Mouse (Mus musculus) hindbrain, embryonic 12.5 days (tissue): ENCODE data around the gene Mettl7a3. TPM values are rescaled to one million over a fixed set of nuclear protein-coding genes. Genes with fewer than 3 reads are reported as not detected.
"Not testable (repeated sequence)": the region's sequence is repeated elsewhere in the genome, so short reads cannot be mapped to it uniquely, and the experiment has no call there.

Experiments
- ATAC-seq: fragments of 200-750 bp; cut with Nextera tagmentation; 2 replicates; pipeline ENCODE4 v1.8.0; 2017; ENCODE audit warnings: moderate TSS enrichment; ENCODE audit not compliant: low FRiP score
- H3K27ac ChIP-seq: fragments of 300-500 bp; sonication (generic); 2 replicates; pipeline ENCODE4 v1.5.1; 2016; ENCODE audit warnings: mild to moderate bottlenecking
- H3K27me3 ChIP-seq: fragments of 300-500 bp; sonication (generic); 2 replicates; pipeline ENCODE4 v1.6.1; 2016; ENCODE audit warnings: mild to moderate bottlenecking
- H3K36me3 ChIP-seq: fragments of 300-500 bp; sonication (generic); 2 replicates; pipeline ENCODE4 v1.6.1; 2016; ENCODE audit warnings: mild to moderate bottlenecking
- H3K4me1 ChIP-seq: fragments of 300-500 bp; sonication (generic); 2 replicates; pipeline ENCODE4 v1.6.1; 2016
- H3K4me2 ChIP-seq: fragments of 300-500 bp; sonication (generic); replicated peaks from 2 replicates; pipeline ENCODE4 v1.6.1; 2016; ENCODE audit warnings: mild to moderate bottlenecking
- H3K4me3 ChIP-seq: fragments of 300-500 bp; sonication (generic); 2 replicates; pipeline ENCODE4 v1.5.1; 2016; ENCODE audit warnings: mild to moderate bottlenecking
- H3K9ac ChIP-seq: fragments of 300-500 bp; sonication (generic); 2 replicates; pipeline ENCODE4 v1.6.1; 2016; ENCODE audit warnings: mild to moderate bottlenecking, moderate library complexity
- H3K9me3 ChIP-seq: fragments of 300-500 bp; sonication (generic); replicated peaks from 2 replicates; pipeline ENCODE4 v1.6.1; 2016; ENCODE audit warnings: mild to moderate bottlenecking
- WGBS: fragments of 180-500 bp; shearing (Covaris S2); methylation state at CpG from one replicate; pipeline ENCODE4 v1.1.7; 2016; 5-methylcytosine and 5-hydroxymethylcytosine counted together
- polyA plus RNA-seq: library from polyadenylated mRNA; unstranded; fragments of >200 nt; fragmentation: Nextera tagmentation; extraction: Ambion mirVana; gene quantifications from 2 replicates; pipeline ENCODE4 v1.2.1, GENCODE M21; 2016

Gene Mettl7a3
- polyA plus RNA-seq, 1 experiment from 2014 or later: 0.17 TPM

GRCm38 (mm10) chr15:100337847-100338246 is 3.1 kb downstream of the Mettl7a3 start:
- not testable (repeated sequence) for H3K27me3 ChIP-seq, H3K4me2 ChIP-seq, H3K4me3 ChIP-seq, H3K9ac ChIP-seq, H3K4me1 ChIP-seq, H3K36me3 ChIP-seq, H3K27ac ChIP-seq, H3K9me3 ChIP-seq, ATAC-seq
- WGBS: 45% methylated on average over 10 of the region's 10 CpGs

GRCm38 (mm10) chr15:100341314-100341980 is 6.7 kb downstream of the Mettl7a3 start:
- not testable (repeated sequence) for H3K4me3 ChIP-seq, H3K36me3 ChIP-seq, H3K4me2 ChIP-seq, H3K27ac ChIP-seq, H3K9ac ChIP-seq, H3K4me1 ChIP-seq, H3K27me3 ChIP-seq, ATAC-seq, H3K9me3 ChIP-seq
- 67% methylated on average over 4 of the region's 5 CpGs for WGBS

- Histone ChIP-seq H3K36me3 (no peaks in the 10 kb centered on the region), H3K9me3 (no peaks in the 10 kb centered on the region), H3K27me3 (no peaks in the 10 kb centered on the region), H3K4me1 (0 out of 2 replicates have a peak, but pooled peaks cover 3% of the 10 kb centered on the region), H3K4me3 (no peak overlapping the region), H3K9ac (no peak overlapping the region), H3K4me2 (no peak overlapping the region), H3K27ac (no peak overlapping the region)
- no peak for ATAC-seq
These were observed 10.8 kb downstream of the Mettl7a3 start for GRCm38 (mm10) chr15:100345484-100345883.

- Histone ChIP-seq H3K27ac (no peak overlapping the region), H3K4me3 (no peak overlapping the region)
These were observed 12.0 kb downstream of the Mettl7a3 start for GRCm38 (mm10) chr15:100346761-100347160.

GRCm38 (mm10) chr15:100349496-100349895 is 14.8 kb downstream of the Mettl7a3 start:
- no peaks in the 10 kb centered on the region for H3K27me3 ChIP-seq
- H3K27ac ChIP-seq: no peak overlapping the region
- 0 out of 2 replicates have a peak, but pooled peaks cover 3% of the 10 kb centered on the region for H3K4me1 ChIP-seq
- H3K4me3 ChIP-seq: no peak overlapping the region
- H3K4me2 ChIP-seq: no peak overlapping the region
- no peak for ATAC-seq
- no peaks in the 10 kb centered on the region for H3K36me3 ChIP-seq
- H3K9ac ChIP-seq: no peak overlapping the region
- no peaks in the 10 kb centered on the region for H3K9me3 ChIP-seq
- WGBS: 55% methylated on average over 2 of the region's 2 CpGs

More at GRCm38 (mm10) chr15:100346761-100347160, 12.0 kb downstream of the Mettl7a3 start:
- H3K4me1 ChIP-seq: 0 out of 2 replicates have a peak, but pooled peaks cover 3% of the 10 kb centered on the region
- H3K9me3 ChIP-seq: no peaks in the 10 kb centered on the region
- WGBS: 77% methylated on average over 14 of the region's 14 CpGs
- H3K9ac ChIP-seq: no peak overlapping the region
- no peaks in the 10 kb centered on the region for H3K27me3 ChIP-seq
- H3K36me3 ChIP-seq: no peaks in the 10 kb centered on the region
- H3K4me2 ChIP-seq: no peak overlapping the region
- no peak for ATAC-seq

GRCm38 (mm10) chr15:100351501-100352060 is 16.9 kb downstream of the Mettl7a3 start:
- Histone ChIP-seq H3K27me3 (no peaks in the 10 kb centered on the region), H3K36me3 (no peaks in the 10 kb centered on the region), H3K4me2 (no peak overlapping the region), H3K9ac (no peak overlapping the region), H3K4me3 (no peak overlapping the region), H3K4me1 (0 out of 2 replicates have a peak, but pooled peaks cover 3% of the 10 kb centered on the region), H3K27ac (no peak overlapping the region), H3K9me3 (no peaks in the 10 kb centered on the region)
- no peak for ATAC-seq
- 79% methylated on average over 6 of the region's 6 CpGs for WGBS

GRCm38 (mm10) chr15:100352711-100353250 is 18.1 kb downstream of the Mettl7a3 start, which contains the start of the genes Methig1 and Mettl7a2:
TSS of gene Methig1 (plus strand) at chr15:100353149.
TSS of gene Mettl7a2 (plus strand) at chr15:100353200.
- H3K36me3 ChIP-seq: no peaks in the 10 kb centered on the region
- no peaks in the 10 kb centered on the region for H3K4me1 ChIP-seq
- H3K4me3 ChIP-seq: no peak within 1 kb of the TSS
- H3K9me3 ChIP-seq: no peaks in the 10 kb centered on the region
- H3K4me2 ChIP-seq: no peak within 1 kb of the TSS
- H3K9ac ChIP-seq: no peak within 1 kb of the TSS
- ATAC-seq: no peak
- H3K27me3 ChIP-seq: no peaks in the 10 kb centered on the region
- WGBS: 74% methylated on average over 10 of the region's 10 CpGs
- no peak within 1 kb of the TSS for H3K27ac ChIP-seq

GRCm38 (mm10) chr15:100353399-100353798 is 18.7 kb downstream of the Mettl7a3 start:
- ATAC-seq, H3K27ac ChIP-seq, H3K4me2 ChIP-seq, H3K9ac ChIP-seq, H3K9me3 ChIP-seq, H3K27me3 ChIP-seq, H3K4me3 ChIP-seq, H3K36me3 ChIP-seq, H3K4me1 ChIP-seq: not testable (repeated sequence)
- WGBS: 84% methylated on average over 12 of the region's 22 CpGs

- Histone ChIP-seq H3K9ac (no peak overlapping the region), H3K4me1 (no peaks in the 10 kb centered on the region), H3K36me3 (no peaks in the 10 kb centered on the region), H3K27ac (no peak overlapping the region), H3K4me3 (no peak overlapping the region), H3K4me2 (no peak overlapping the region), H3K27me3 (no peaks in the 10 kb centered on the region), H3K9me3 (no peaks in the 10 kb centered on the region)
- 85% methylated on average over 5 of the region's 5 CpGs for WGBS
- ATAC-seq: no peak
These were observed 21.1 kb downstream of the Mettl7a3 start for GRCm38 (mm10) chr15:100355876-100356275.

GRCm38 (mm10) chr15:100364242-100364641 is 29.5 kb downstream of the Mettl7a3 start, which contains the start of gene Higd1c:
TSS of gene Higd1c (plus strand) at chr15:100364542.
- H3K4me3 ChIP-seq: no peak within 1 kb of the TSS
- no peak within 1 kb of the TSS for H3K9ac ChIP-seq
- H3K27me3 ChIP-seq: no peaks in the 10 kb centered on the region
- H3K27ac ChIP-seq: no peak within 1 kb of the TSS
- no peak within 1 kb of the TSS for H3K4me2 ChIP-seq
- WGBS: 73% methylated on average over 7 of the region's 7 CpGs
- H3K36me3 ChIP-seq: no peaks in the 10 kb centered on the region
- ATAC-seq: no peak
- no peaks in the 10 kb centered on the region for H3K4me1 ChIP-seq
- peaks cover 6% of the 10 kb centered on the region for H3K9me3 ChIP-seq

- WGBS: 53% methylated on average over 9 of the region's 9 CpGs
- H3K9me3 ChIP-seq, H3K4me3 ChIP-seq, H3K4me2 ChIP-seq, H3K36me3 ChIP-seq, H3K4me1 ChIP-seq, ATAC-seq, H3K27me3 ChIP-seq, H3K27ac ChIP-seq, H3K9ac ChIP-seq: not testable (repeated sequence)
These were observed 31.2 kb downstream of the Mettl7a3 start for GRCm38 (mm10) chr15:100365967-100366366.

GRCm38 (mm10) chr15:100367119-100367518 is 32.4 kb downstream of the Mettl7a3 start:
- Histone ChIP-seq H3K4me3 (no peak overlapping the region), H3K27me3 (no peaks in the 10 kb centered on the region), H3K36me3 (no peaks in the 10 kb centered on the region), H3K4me2 (no peak overlapping the region), H3K9ac (no peak overlapping the region), H3K9me3 (peaks cover 6% of the 10 kb centered on the region), H3K4me1 (no peaks in the 10 kb centered on the region), H3K27ac (no peak overlapping the region)
- no peak for ATAC-seq
- WGBS: 84% methylated on average over 7 of the region's 7 CpGs
